Mouse (Mus musculus) CH12.LX (cell line): Measurements from ENCODE around the gene Dmtf1. TPM values are rescaled to one million over a fixed set of nuclear protein-coding genes. Genes with fewer than 3 reads are reported as not detected.

Source experiments
- DNase-seq: peaks from one replicate; pipeline ENCODE4 v3.0.0-alpha.2; 2013; ENCODE audit errors: extremely low read depth
- H3K27ac ChIP-seq: 2 replicates; pipeline ENCODE4 v1.5.1; 2012; ENCODE audit warnings: low read depth, mild to moderate bottlenecking, control low read depth, moderate library complexity; ENCODE audit not compliant: insufficient read depth
- H3K27me3 ChIP-seq: replicated peaks from 2 replicates; pipeline ENCODE3; 2012; ENCODE audit warnings: inconsistent platforms
- H3K36me3 ChIP-seq, 2 experiments: replicated peaks in 1 of 2; 2 replicates each; pipeline versions ENCODE3 to v1.6.1; 2012; ENCODE audit warnings: inconsistent platforms in 1 of 2, low read length in 1 of 2, mild to moderate bottlenecking in 1 of 2, mixed read lengths in 1 of 2, moderate library complexity in 1 of 2; ENCODE audit not compliant: control insufficient read depth in 1 of 2, insufficient read depth in 1 of 2
- H3K4me1 ChIP-seq, 2 experiments: 2 replicates each; pipeline ENCODE4 v1.6.1; 2012; ENCODE audit warnings: inconsistent platforms in 1 of 2, moderate library complexity in 1 of 2; ENCODE audit not compliant: insufficient read depth in 2 of 2, control insufficient read depth in 1 of 2
- H3K4me2 ChIP-seq: 2 replicates; pipeline ENCODE4 v1.6.1; 2012; ENCODE audit warnings: low read depth, mild to moderate bottlenecking, control low read depth; ENCODE audit not compliant: poor library complexity, insufficient read depth, severe bottlenecking
- H3K4me3 ChIP-seq, 3 experiments: fragments of 150-350 bp in 1 of 3; sonication (generic) in 1 of 3; replicated peaks in 1 of 3; 2 replicates each; pipeline versions ENCODE3 to v1.5.1; 2011 to 2012; ENCODE audit warnings: low read depth in 2 of 3, low read length in 2 of 3, mild to moderate bottlenecking in 2 of 3, moderate library complexity in 2 of 3, control low read depth in 1 of 3, improper control_type of control experiment in 1 of 3, inconsistent platforms in 1 of 3, mixed read lengths in 1 of 3; ENCODE audit not compliant: poor library complexity in 1 of 3
- H3K79me2 ChIP-seq: replicated peaks from 2 replicates; pipeline ENCODE4 v1.6.1; 2012; ENCODE audit warnings: mild to moderate bottlenecking, moderate library complexity; ENCODE audit not compliant: control insufficient read depth, poor library complexity, insufficient read depth, severe bottlenecking; ENCODE audit errors: extremely low read depth
- H3K9ac ChIP-seq: 2 replicates; pipeline ENCODE4 v1.6.1; 2012; ENCODE audit warnings: low read depth, mild to moderate bottlenecking, control low read depth, moderate library complexity; ENCODE audit not compliant: insufficient read depth
- H3K9me3 ChIP-seq: replicated peaks from 2 replicates; pipeline ENCODE3; 2012; ENCODE audit warnings: low read length, inconsistent platforms, mixed read lengths
- BHLHE40 ChIP-seq: IDR thresholded peaks from 2 replicates; pipeline ENCODE4 v1.6.1; 2011; ENCODE audit warnings: mild to moderate bottlenecking, low read depth, low read length, improper control_type of control experiment
- CHD2 ChIP-seq: IDR thresholded peaks from 2 replicates; pipeline ENCODE4 v1.6.1; 2011; ENCODE audit warnings: low read length, improper control_type of control experiment
- CTCF ChIP-seq, 2 experiments: IDR thresholded peaks in 1 of 2; conservative IDR thresholded peaks in 1 of 2; 2 replicates each; pipeline ENCODE4 v1.5.1; 2011 to 2012; ENCODE audit warnings: low read depth in 2 of 2, low read length in 2 of 2, improper control_type of control experiment in 1 of 2, inconsistent platforms in 1 of 2, mild to moderate bottlenecking in 1 of 2, moderate library complexity in 1 of 2
- E2F4 ChIP-seq: IDR thresholded peaks from 2 replicates; pipeline ENCODE4 v1.6.1; 2011; ENCODE audit warnings: low read depth, low read length, improper control_type of control experiment; ENCODE audit not compliant: insufficient replicate concordance
- EP300 ChIP-seq: IDR thresholded peaks from 2 replicates; pipeline ENCODE4 v1.6.1; 2011; ENCODE audit warnings: low read length, improper control_type of control experiment
- ETS1 ChIP-seq: conservative IDR thresholded peaks from 2 replicates; pipeline ENCODE4 v1.6.1; 2012; ENCODE audit warnings: low read depth, mild to moderate bottlenecking, inconsistent platforms, low read length, improper control_type of control experiment, moderate library complexity
- HCFC1 ChIP-seq: IDR thresholded peaks from 2 replicates; pipeline ENCODE4 v1.6.1; 2012; ENCODE audit warnings: low read depth, mild to moderate bottlenecking, inconsistent platforms, low read length, improper control_type of control experiment
- IRF4 ChIP-seq: IDR thresholded peaks from 2 replicates; pipeline ENCODE4 v1.6.1; 2014; ENCODE audit warnings: low read depth, mild to moderate bottlenecking, inconsistent platforms, low read length, improper control_type of control experiment
- KAT2A ChIP-seq: IDR thresholded peaks from 2 replicates; pipeline ENCODE4 v1.6.1; 2012; ENCODE audit warnings: low read length, improper control_type of control experiment, inconsistent platforms; ENCODE audit not compliant: insufficient replicate concordance
- MAFK ChIP-seq: IDR thresholded peaks from 2 replicates; pipeline ENCODE4 v1.6.1; 2011; ENCODE audit warnings: low read length, improper control_type of control experiment; ENCODE audit not compliant: insufficient replicate concordance
- MAX ChIP-seq: IDR thresholded peaks from 2 replicates; pipeline ENCODE4 v1.6.1; 2011; ENCODE audit warnings: low read length, improper control_type of control experiment
- MEF2A ChIP-seq: IDR thresholded peaks from 2 replicates; pipeline ENCODE4 v1.6.1; 2014; ENCODE audit warnings: low read depth, mild to moderate bottlenecking, inconsistent platforms, low read length, improper control_type of control experiment, borderline replicate concordance
- MXI1 ChIP-seq: IDR thresholded peaks from 2 replicates; pipeline ENCODE4 v1.6.1; 2011; ENCODE audit warnings: mild to moderate bottlenecking, low read depth, low read length, improper control_type of control experiment
- PAX5 ChIP-seq: IDR thresholded peaks from 2 replicates; pipeline ENCODE4 v1.6.1; 2012; ENCODE audit warnings: low read length, inconsistent platforms, mixed read lengths
- POLR2AphosphoS2 ChIP-seq: IDR thresholded peaks from 2 replicates; pipeline ENCODE4 v1.6.1; 2011; ENCODE audit warnings: low read depth, low read length, improper control_type of control experiment
- RAD21 ChIP-seq: IDR thresholded peaks from 2 replicates; pipeline ENCODE4 v1.6.1; 2011; ENCODE audit warnings: low read depth, mild to moderate bottlenecking, low read length, improper control_type of control experiment, moderate library complexity
- RCOR1 ChIP-seq: conservative IDR thresholded peaks from 2 replicates; pipeline ENCODE4 v1.6.1; 2012; ENCODE audit warnings: low read depth, mild to moderate bottlenecking, inconsistent platforms, low read length, improper control_type of control experiment
- SMC3 ChIP-seq: IDR thresholded peaks from 2 replicates; pipeline ENCODE4 v1.6.1; 2011; ENCODE audit warnings: low read depth, low read length, improper control_type of control experiment
- TCF12 ChIP-seq: IDR thresholded peaks from 2 replicates; pipeline ENCODE4 v1.6.1; 2014; ENCODE audit warnings: low read depth, mild to moderate bottlenecking, inconsistent platforms, low read length, improper control_type of control experiment
- USF1 ChIP-seq: IDR thresholded peaks from 2 replicates; pipeline ENCODE4 v1.6.1; 2014; ENCODE audit warnings: low read depth, mild to moderate bottlenecking, inconsistent platforms, low read length, improper control_type of control experiment
- ZC3H11A ChIP-seq: IDR thresholded peaks from 2 replicates; pipeline ENCODE4 v1.6.1; 2012; ENCODE audit warnings: low read depth, mild to moderate bottlenecking, inconsistent platforms, low read length, improper control_type of control experiment
- ZKSCAN1 ChIP-seq: IDR thresholded peaks from 2 replicates; pipeline ENCODE4 v1.6.1; 2012; ENCODE audit warnings: low read depth, inconsistent platforms, low read length, improper control_type of control experiment, borderline replicate concordance
- ZNF384 ChIP-seq: IDR thresholded peaks from 2 replicates; pipeline ENCODE4 v1.6.1; 2012; ENCODE audit warnings: low read depth, low read length, improper control_type of control experiment, inconsistent platforms
- dilution Hi-C: fragments of 300-500 bp; cut with MboI; formaldehyde crosslinking; loops from 2 replicates; pipeline ENCODE4 v1.14.3; 2020; ENCODE audit warnings: low sequenced_read_pairs; ENCODE audit not compliant: extremely low pct_unique_long_range_greater_than_20kb, extremely low pct_ligation_motif_present
- in situ Hi-C: fragments of 300-500 bp; cut with MboI; formaldehyde crosslinking; loops from 3 replicates; pipeline ENCODE4 v1.14.3; 2019; ENCODE audit warnings: low sequenced_read_pairs, low pct_ligation_motif_present, low pct_unique_long_range_greater_than_20kb, mixed read lengths
- polyA plus RNA-seq: library from polyadenylated mRNA; unstranded; fragments of >175 nt; gene quantifications from 2 replicates; pipeline ENCODE4 v1.2.1, GENCODE M21; 2012; ENCODE audit warnings: low read depth; ENCODE audit not compliant: insufficient read length
- total RNA-seq, 2 experiments: library from RNA; depleted of rRNA; stranded (reverse); fragments of 300-350 nt in 1 of 2; fragments of >200 nt in 1 of 2; gene quantifications; 2 replicates each; pipeline ENCODE4 v1.2.3; 2012 to 2014

The Dmtf1 gene
- total and polyA plus RNA-seq, 3 experiments: 18.1 to 36.8 (median 30.6) TPM

- H3K36me3 ChIP-seq: peaks cover 21 to 64% of the 10 kb centered on the region in 2 experiments
- H3K79me2 ChIP-seq: peaks cover 89% of the 10 kb centered on the region
- peak; percentile 25 for DNase-seq
- in situ Hi-C loops (loop anchor here (10.0 kb wide), 1 partner anchor 46 kb away; no protein-coding TSS in a partner anchor), dilution Hi-C loops (no loop called here)
- no peak overlapping the region for H3K9ac ChIP-seq
- TF ChIP-seq RCOR1 (no peak), MAFK (no peak), MAX (peak; percentile 72), CHD2 (no peak), MEF2A (0 out of 2 replicates have a peak, but pooled peaks have one; percentile 20), EP300 (peak; percentile 47; the same call in 1 of the 2 replicates), SMC3 (no peak), ZNF384 (no peak), POLR2AphosphoS2 (no peak), IRF4 (no peak), TCF12 (no peak), KAT2A (no peak), PAX5 (no peak), USF1 (peak; percentile 57), MXI1 (peak; percentile 58; the same call in 1 of the 2 replicates), BHLHE40 (0 out of 2 replicates have a peak, but pooled peaks have one; percentile 33), ETS1 (peak; percentile 42), ZKSCAN1 (no peak)
- H3K9me3 ChIP-seq: no peaks in the 10 kb centered on the region
- H3K27ac ChIP-seq: no peak overlapping the region; the same call in 1 of the 2 replicates
- H3K4me2 ChIP-seq: peak overlapping the region; percentile 57
- no peaks in the 10 kb centered on the region for H3K27me3 ChIP-seq
- no peak overlapping the region for H3K4me3 ChIP-seq
- peaks cover 31 to 62% of the 10 kb centered on the region in 2 experiments for H3K4me1 ChIP-seq
These were observed 50.3 kb downstream of the Dmtf1 start for GRCm38 (mm10) chr5:9111285-9111684.

GRCm38 (mm10) chr5:9109582-9109981, 52.0 kb downstream of the Dmtf1 start:
- no peak for DNase-seq
- no peak overlapping the region for H3K27ac ChIP-seq
- H3K79me2 ChIP-seq: peaks cover 92% of the 10 kb centered on the region
- in situ Hi-C loops (no loop called here), dilution Hi-C loops (no loop called here)
- peak overlapping the region; percentile 40; the same call in 1 of the 2 replicates for H3K4me2 ChIP-seq
- TF ChIP-seq SMC3 (peak; percentile 83), E2F4 (no peak), HCFC1 (no peak), USF1 (no peak), ETS1 (no peak), RAD21 (peak; percentile 68), TCF12 (no peak), EP300 (no peak), CTCF (conservative IDR thresholded peaks at IDR 0.05 in 1 of 2, IDR thresholded peaks at IDR 0.05 in 1 of 2; ENCODE audit: low read depth in 2 of 2, low read length in 2 of 2) (peak in 1 of 2 experiments; percentile 78; a peak in 2 of 4 replicates), ZC3H11A (peak; percentile 46)
- H3K27me3 ChIP-seq: no peaks in the 10 kb centered on the region
- no peak overlapping the region for H3K9ac ChIP-seq
- no peak overlapping the region for H3K4me3 ChIP-seq
- peaks cover 21 to 60% of the 10 kb centered on the region in 2 experiments for H3K36me3 ChIP-seq
- H3K4me1 ChIP-seq: peaks cover 31 to 67% of the 10 kb centered on the region in 2 experiments
- no peaks in the 10 kb centered on the region for H3K9me3 ChIP-seq
